Mouse (Mus musculus) urinary bladder, adult 2 months (tissue): ENCODE results near the gene 1700016K19Rik. TPM values are rescaled to one million over a fixed set of nuclear protein-coding genes. Genes with fewer than 3 reads are reported as not detected.

ENCODE experiments used
- DNase-seq: peaks from one replicate; pipeline ENCODE4 v3.0.0; 2022; ENCODE audit warnings: low spot score
- polyA plus RNA-seq: library from polyadenylated mRNA; depleted of rRNA; stranded (reverse); fragments of >200 nt; gene quantifications from 2 replicates; pipeline ENCODE4 v1.2.3, GENCODE M21; 2012; rRNA removed

Gene 1700016K19Rik
- polyA plus RNA-seq, 1 experiment = 0.81 TPM

DNA sequence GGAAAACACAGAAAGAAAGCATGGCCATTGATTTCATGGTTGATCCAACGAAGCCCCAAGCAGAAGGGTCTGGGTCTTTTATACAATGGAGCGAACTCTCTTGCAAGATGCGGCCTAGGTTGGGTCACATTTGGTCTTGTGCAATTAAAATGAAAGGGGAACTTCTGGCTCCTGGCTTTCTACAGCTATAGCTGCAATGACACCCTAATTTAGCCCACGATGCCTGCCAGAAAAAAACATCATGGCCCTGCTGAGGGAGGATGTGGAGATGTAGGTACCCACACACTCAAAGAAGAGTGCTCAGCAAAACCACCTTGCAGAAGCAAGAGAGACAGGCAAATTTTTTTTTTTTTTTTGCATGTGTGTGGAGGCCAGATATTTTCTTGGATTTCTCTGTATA is 34.1 kb downstream of the 1700016K19Rik start:
- no peak for DNase-seq

DNA sequence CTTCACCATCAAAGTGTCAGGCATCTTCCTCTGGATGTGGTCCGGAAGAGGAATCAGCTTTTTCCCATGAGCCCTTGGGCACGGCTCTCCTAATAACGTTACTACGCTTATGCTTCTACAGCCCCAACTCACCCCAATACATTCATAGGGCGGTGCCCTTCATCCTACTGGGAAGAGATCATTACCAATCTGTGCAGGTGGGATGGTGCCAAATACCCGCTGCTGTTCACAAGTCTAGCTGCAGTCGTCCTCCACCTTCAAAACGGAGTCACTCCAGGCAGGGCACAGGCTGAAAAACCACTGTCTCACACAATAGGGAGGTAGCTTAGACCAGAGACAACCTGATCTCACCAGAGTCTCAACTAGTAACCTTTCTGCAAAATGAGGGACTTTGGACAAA is 35.5 kb downstream of the 1700016K19Rik start:
- DNase-seq = no peak

DNA sequence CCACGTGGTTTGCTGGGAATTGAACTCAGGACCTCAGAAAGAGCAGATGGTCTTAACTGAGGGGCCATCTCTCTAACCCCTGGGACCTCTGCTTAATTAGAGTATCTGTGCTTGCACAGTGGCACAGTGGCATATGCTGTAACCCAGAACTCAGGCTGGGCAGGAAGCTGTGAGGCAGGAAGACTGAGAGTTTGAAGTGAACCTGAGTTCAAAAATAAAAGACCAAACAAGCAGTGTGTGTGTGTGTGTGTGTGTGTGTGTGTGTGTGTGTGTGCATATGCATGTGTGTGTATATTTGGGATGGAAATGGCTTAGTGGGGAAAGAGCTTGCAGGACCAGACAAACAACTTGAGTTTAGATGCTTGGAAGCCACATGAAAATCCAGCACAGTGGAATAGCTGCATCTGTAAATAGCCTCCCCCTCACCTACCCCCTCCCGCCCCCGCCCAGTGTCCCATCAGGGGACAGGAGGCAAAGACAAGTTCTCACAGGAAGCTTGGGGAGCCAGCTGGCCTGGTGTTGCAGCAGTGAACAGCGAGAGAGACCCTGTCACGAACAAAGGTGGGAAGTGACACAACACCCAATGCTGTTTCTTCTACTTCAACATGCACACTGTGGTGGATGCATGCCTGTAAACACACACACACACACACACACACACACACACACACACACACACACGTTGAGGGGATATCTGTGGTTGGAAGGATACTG is 38.0 kb downstream of the 1700016K19Rik start:
- DNase-seq = no peak

DNA sequence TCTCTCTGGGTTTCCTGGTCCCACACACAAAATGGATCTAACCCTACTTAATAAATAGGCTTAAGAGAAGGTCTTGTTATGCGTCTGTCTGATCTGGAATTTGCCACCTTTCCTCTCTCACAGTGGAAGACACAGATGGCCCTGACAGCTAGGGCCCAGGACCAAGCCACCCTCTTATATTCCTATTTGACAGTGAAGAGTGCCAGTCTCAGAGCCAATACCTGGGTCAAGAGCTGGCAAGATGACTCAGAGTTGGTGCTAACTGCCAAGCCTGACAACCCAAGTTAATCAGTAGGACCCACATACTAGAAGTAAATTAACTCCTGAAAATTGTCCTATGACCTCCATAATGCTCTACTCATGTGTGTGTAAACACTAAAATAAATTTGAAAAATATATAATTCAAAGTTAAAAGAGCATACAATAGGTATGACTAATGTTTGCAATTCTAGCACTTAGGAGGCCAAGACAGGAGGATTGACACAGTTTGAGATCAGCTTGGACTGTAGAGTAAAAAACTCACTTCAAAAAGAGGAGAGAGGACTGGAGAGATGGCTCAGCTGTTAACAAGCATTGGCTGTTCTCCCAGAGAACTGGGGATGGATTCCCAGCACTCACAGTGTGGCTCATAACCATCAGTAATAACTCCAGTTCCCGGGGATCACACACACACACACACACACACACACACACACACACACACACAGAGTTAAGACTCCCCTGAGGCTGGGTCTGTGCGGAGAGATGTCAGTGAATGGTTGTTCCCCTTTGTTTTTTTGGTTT is 39.8 kb downstream of the 1700016K19Rik start:
- DNase-seq = no peak

DNA sequence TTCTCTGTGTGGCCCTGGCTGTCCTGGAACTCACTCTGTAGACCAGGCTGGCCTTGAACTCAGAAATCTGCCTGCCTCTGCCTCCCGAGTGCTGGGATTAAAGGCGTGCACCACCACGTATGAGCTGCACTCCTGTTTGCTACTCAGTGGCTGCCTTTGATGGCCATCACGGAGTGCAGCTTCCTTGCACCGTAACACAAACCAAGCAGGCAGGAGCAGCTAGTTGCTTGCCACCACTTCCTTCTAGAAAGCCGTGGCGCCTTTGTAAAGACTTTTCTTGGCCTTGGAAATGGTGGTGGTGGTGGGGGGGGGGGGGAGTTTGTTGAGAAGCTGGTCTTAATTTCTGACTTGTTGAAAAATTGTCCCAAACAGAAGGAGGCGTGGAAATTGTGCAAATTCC is 40.4 kb downstream of the 1700016K19Rik start:
- no peak for DNase-seq

DNA sequence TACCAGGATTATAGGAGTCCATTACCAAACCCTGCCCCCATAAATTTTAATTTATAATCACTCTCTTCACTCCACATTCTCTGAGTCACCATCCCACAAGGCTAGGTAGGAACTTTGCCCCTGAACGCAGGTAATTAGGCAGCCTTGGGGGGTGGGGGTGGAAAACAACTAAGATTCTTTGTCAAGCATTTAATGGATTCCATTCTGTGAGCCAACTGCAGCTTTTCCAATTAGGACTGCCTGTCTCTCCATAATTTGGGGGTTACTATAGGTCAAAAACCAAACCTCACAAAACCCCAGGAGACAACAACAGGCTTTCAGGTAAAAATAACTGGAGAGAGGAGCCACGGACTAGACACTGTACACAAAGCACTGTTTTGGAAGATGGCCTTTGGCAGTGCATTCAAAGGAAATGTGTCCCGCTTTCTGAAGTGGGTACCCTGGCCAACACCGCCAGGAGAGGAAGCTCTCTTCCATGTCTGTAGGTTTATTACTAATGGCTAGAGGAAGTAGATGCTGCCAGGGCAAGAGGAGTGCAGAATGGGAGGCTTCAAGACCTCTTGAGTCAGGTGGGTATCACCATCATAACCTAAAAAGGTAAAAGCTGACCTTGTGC is 41.2 kb downstream of the 1700016K19Rik start:
- DNase-seq = no peak

DNA sequence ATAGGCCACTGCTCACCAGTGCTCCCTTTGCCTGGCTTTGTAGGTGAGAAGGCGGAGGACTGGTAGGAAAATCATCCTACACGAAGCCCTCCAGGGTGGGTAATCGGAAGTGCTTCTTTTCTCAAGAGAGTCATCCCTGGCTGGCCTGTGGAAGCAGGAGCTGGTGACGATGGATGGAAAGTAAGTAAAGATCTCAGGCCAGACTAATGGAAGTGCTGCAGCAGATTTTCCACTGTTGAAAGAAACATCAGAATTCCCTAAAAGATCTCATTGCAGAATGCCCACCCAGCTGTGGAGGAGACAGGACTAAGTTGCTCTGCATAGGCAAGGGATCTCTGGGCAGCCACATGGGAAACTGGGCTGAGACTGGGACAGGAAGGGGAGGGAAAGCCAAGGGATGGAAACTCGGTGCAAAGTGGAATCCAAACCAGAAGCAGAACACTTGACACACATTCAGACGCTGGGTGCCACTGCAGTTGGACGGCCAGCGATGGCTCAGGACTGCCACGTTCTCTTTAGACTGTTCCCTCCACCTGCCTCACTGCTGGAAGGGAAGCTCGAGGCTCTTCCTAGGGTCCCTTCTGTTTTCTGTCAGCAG is 42.4 kb downstream of the 1700016K19Rik start:
- no peak for DNase-seq

DNA sequence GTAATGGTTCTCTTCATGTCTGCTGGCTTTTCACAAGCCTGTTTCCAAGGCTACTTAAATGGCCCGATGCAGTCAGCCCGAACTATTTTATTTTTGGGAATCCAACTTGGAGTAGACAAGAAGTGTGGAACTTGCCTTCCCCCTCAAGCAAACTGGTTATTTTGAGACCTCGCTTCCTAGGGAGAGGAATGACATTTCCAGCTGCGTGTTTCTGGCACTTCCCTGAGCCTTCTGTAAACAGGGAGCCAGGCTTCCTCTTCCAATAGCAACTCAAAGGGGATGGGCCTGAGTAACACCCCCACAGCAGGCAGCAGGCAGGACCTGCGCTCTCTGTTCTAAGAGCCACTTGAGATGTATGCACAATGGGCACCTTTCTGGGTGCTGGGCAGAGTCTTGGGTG is 43.2 kb downstream of the 1700016K19Rik start:
- no peak for DNase-seq

DNA sequence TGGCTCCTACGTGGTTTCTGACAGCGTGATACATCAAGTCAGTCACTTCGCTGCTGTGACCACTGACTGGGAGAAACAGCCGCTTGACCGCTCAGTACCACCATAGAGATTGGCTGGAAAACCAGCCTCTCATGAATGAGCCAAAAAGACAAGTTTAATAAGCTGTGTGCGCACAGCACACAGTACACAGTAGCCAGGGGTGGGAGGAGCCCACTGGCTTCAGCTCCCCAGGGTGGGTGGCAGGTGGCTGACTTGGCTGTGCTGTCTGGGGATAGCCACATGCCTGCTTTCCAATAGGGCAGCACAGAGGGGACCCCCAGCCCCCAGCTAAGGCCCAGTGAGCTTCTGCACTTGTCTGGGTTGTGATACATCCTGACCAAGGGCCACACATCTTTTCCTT is 44.8 kb downstream of the 1700016K19Rik start:
- DNase-seq = no peak

DNA sequence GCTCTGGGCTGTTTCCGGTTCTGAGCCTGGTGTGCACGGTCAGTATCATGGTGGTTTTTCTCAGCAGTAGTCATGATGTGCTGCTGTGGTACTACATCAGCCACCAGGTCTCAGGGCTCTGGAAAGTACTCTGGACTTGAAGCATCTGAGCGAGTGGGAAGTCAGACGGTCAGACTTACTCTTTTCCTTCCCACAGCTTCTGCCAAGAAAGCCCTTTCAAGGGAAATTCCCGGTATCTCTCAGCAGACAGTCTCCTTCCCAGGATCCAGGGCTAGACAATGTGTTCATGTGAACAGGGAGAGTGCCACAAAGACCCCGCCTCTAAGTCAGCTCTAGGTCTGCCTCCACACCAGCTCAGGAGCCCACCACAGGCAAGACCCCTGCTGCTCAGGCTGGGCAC is 45.7 kb downstream of the 1700016K19Rik start:
- no peak for DNase-seq

DNA sequence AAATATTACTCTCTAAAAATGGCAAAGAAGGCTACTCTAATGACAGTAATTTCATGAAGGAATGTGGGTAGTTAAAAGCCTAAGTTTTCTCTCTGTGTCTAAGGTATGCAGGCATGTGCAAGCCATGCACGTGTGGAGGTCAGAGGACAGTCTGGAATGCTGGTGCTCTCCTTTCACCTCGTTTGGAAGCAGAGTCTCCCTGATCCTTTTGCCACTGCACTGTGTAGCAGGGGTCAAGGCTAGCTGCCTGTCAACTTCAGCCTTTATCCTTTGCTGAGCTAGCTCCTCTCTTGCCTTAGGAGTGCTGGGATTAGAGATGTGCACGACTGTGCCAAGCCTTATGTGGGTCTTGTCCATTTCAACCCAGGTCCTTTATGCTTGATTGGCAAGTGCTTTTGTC is 50.8 kb downstream of the 1700016K19Rik start:
- DNase-seq = no peak

DNA sequence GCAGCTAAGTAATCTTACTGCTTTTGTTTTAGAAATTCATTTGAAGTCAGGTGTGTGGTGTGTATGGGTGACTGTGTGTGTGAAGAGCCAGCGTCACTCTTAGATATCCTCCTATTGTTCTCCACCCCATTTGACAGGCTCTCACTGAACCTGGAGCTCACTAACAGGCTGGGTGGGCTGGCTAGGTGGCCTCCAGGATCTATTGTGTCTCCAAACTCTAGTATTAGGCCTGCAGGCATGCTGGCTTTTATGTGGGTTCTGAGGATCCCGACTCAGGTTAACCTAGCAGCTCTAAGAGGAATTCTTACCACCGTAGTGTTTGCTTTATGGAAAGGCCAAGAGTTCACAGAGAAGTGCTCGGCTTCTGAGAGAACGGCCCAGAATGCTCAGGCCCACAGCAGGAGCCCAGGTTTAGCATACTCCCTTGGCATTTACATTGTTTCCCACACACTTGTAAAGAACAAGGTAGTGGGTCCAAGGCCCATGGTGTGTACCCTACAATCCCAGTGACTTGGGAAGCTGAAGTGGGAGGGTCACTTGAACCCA is 51.3 kb downstream of the 1700016K19Rik start:
- no peak for DNase-seq

DNA sequence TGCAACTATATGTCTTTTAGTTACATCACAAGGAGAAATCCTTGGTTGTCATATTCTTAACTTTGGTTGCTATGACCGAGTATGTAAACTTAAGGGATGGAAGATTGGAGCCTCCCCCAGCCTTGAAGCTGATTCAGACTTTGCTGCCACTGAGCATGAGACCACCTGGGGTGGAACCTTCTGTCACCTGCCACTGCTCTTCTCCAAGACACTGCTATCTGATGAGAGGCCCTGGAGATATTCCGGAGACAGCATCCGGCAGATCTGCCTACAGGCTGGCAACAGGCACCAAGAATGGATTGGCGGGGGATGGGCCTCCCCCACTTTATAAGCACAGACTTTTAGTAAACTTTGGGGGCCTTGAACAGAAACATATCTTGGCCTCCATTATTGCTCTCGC is 52.8 kb downstream of the 1700016K19Rik start:
- no peak for DNase-seq

Other genes with a start within 250 kb of the 1700016K19Rik start
- gene Doc2b, start 203.9 kb upstream of the 1700016K19Rik start, polyA plus RNA-seq = 0.59 and 0.99 TPM in 2 replicates
- 2.8 TPM in 2 replicates for gene Rph3al, start 61.5 kb upstream of the 1700016K19Rik start, polyA plus RNA-seq
- gene Rflnb, start 27.9 kb downstream of the 1700016K19Rik start, polyA plus RNA-seq = 23.1 and 25.6 TPM in 2 replicates
- gene Vps53, start 179.7 kb downstream of the 1700016K19Rik start, polyA plus RNA-seq = 35.4 and 37.9 TPM in 2 replicates
- 14.8 and 15.4 TPM in 2 replicates for gene Fam57a, start 179.8 kb downstream of the 1700016K19Rik start, polyA plus RNA-seq
- 0.19 and 0.39 TPM in 2 replicates for gene Dbil5, start 217.7 kb downstream of the 1700016K19Rik start, polyA plus RNA-seq
- gene Gemin4, start 217.8 kb downstream of the 1700016K19Rik start, polyA plus RNA-seq = 9.6 and 9.9 TPM in 2 replicates
- gene Mrm3, start 243.8 kb downstream of the 1700016K19Rik start, polyA plus RNA-seq = 9.6 and 10.5 TPM in 2 replicates
- gene Glod4, start 243.8 kb downstream of the 1700016K19Rik start, polyA plus RNA-seq = 36.0 and 48.4 TPM in 2 replicates